Mouse (Mus musculus): ENCODE results near the gene Fchsd2. TPM values are rescaled to one million over a fixed set of nuclear protein-coding genes. Genes with fewer than 3 reads are reported as not detected.

The Fchsd2 gene
- polyA plus RNA-seq, 1 experiment from 2014 or later: 17.3 TPM

GRCm38 (mm10) chr7:101173331-101173730, 80.7 kb downstream of the Fchsd2 start:
- Histone ChIP-seq H3K27ac (no peak overlapping the region), H3K36me3 (no peaks in the 10 kb centered on the region), H3K27me3 (ENCODE audit: insufficient read depth, poor library complexity, severe bottlenecking) (no peaks in the 10 kb centered on the region), H3K4me3 (no peak overlapping the region), H3K4me1 (peaks cover 11% of the 10 kb centered on the region), H3K9me3 (no peaks in the 10 kb centered on the region)
- DNase-seq (ENCODE audit: low spot score): no peak
- WGBS: 87% methylated on average over 3 of the region's 3 CpGs

- no peak for DNase-seq (ENCODE audit: low spot score)
- no peaks in the 10 kb centered on the region for H3K27me3 ChIP-seq (ENCODE audit: insufficient read depth, poor library complexity, severe bottlenecking)
- H3K4me3 ChIP-seq: no peak overlapping the region
- 78% methylated on average over 2 of the region's 2 CpGs for WGBS
- H3K36me3 ChIP-seq: 0 out of 2 replicates have a peak, but pooled peaks cover 4% of the 10 kb centered on the region
- peaks cover 4% of the 10 kb centered on the region; the same call in 1 of the 2 replicates for H3K4me1 ChIP-seq
- H3K27ac ChIP-seq: no peak overlapping the region
- H3K9me3 ChIP-seq: no peaks in the 10 kb centered on the region
Observed at GRCm38 (mm10) chr7:101178751-101179150, 86.1 kb downstream of the Fchsd2 start.

- 78% methylated on average over 3 of the region's 3 CpGs for WGBS
- no peak for DNase-seq (ENCODE audit: low spot score)
- Histone ChIP-seq H3K27ac (no peak overlapping the region), H3K36me3 (peaks cover 11% of the 10 kb centered on the region), H3K4me1 (no peaks in the 10 kb centered on the region), H3K4me3 (no peak overlapping the region), H3K9me3 (no peaks in the 10 kb centered on the region), H3K27me3 (ENCODE audit: insufficient read depth, poor library complexity, severe bottlenecking) (no peaks in the 10 kb centered on the region)
Observed at GRCm38 (mm10) chr7:101191326-101191969, 98.8 kb downstream of the Fchsd2 start.

GRCm38 (mm10) chr7:101210826-101211225, 118.2 kb downstream of the Fchsd2 start:
- WGBS: 78% methylated on average over 1 of the region's 1 CpGs
- Histone ChIP-seq H3K27ac (no peak overlapping the region), H3K4me3 (no peak overlapping the region), H3K4me1 (no peaks in the 10 kb centered on the region), H3K36me3 (peaks cover 12% of the 10 kb centered on the region; the same call in 1 of the 2 replicates), H3K9me3 (no peaks in the 10 kb centered on the region), H3K27me3 (ENCODE audit: insufficient read depth, poor library complexity, severe bottlenecking) (no peaks in the 10 kb centered on the region)
- DNase-seq (ENCODE audit: low spot score): no peak

- Histone ChIP-seq H3K4me1 (0 out of 2 replicates have a peak, but pooled peaks cover 3% of the 10 kb centered on the region), H3K27ac (no peak overlapping the region), H3K27me3 (ENCODE audit: insufficient read depth, poor library complexity, severe bottlenecking) (no peaks in the 10 kb centered on the region), H3K4me3 (no peak overlapping the region), H3K9me3 (no peaks in the 10 kb centered on the region), H3K36me3 (peaks cover 12% of the 10 kb centered on the region; the same call in 1 of the 2 replicates)
- no peak for DNase-seq (ENCODE audit: low spot score)
- WGBS: 68% methylated on average over 3 of the region's 3 CpGs
Observed at GRCm38 (mm10) chr7:101213515-101214263, 121.0 kb downstream of the Fchsd2 start.

GRCm38 (mm10) chr7:101216724-101217123, 124.1 kb downstream of the Fchsd2 start:
- Histone ChIP-seq H3K4me1 (0 out of 2 replicates have a peak, but pooled peaks cover 3% of the 10 kb centered on the region), H3K4me3 (no peak overlapping the region), H3K27ac (no peak overlapping the region), H3K36me3 (peaks cover 6% of the 10 kb centered on the region; the same call in 1 of the 2 replicates), H3K9me3 (no peaks in the 10 kb centered on the region), H3K27me3 (ENCODE audit: insufficient read depth, poor library complexity, severe bottlenecking) (no peaks in the 10 kb centered on the region)
- WGBS: 77% methylated on average over 2 of the region's 2 CpGs
- no peak for DNase-seq (ENCODE audit: low spot score)

- no peaks in the 10 kb centered on the region for H3K9me3 ChIP-seq
- DNase-seq (ENCODE audit: low spot score): no peak
- H3K27ac ChIP-seq: no peak overlapping the region
- no peaks in the 10 kb centered on the region for H3K27me3 ChIP-seq (ENCODE audit: insufficient read depth, poor library complexity, severe bottlenecking)
- H3K4me1 ChIP-seq: 0 out of 2 replicates have a peak, but pooled peaks cover under 1% of the 10 kb centered on the region
- WGBS: 90% methylated on average over 2 of the region's 2 CpGs
- H3K4me3 ChIP-seq: no peak overlapping the region
- H3K36me3 ChIP-seq: no peaks in the 10 kb centered on the region
Observed at GRCm38 (mm10) chr7:101223501-101223900, 130.8 kb downstream of the Fchsd2 start.

- 58% methylated on average over 1 of the region's 1 CpGs for WGBS
Observed at GRCm38 (mm10) chr7:101229336-101229735, 136.7 kb downstream of the Fchsd2 start.

GRCm38 (mm10) chr7:101231458-101231857, 138.8 kb downstream of the Fchsd2 start:
- no peaks in the 10 kb centered on the region for H3K9me3 ChIP-seq
- WGBS: 53% methylated on average over 2 of the region's 2 CpGs
- no peak overlapping the region for H3K27ac ChIP-seq
- H3K36me3 ChIP-seq: peaks cover 5% of the 10 kb centered on the region; the same call in 1 of the 2 replicates
- no peaks in the 10 kb centered on the region for H3K27me3 ChIP-seq (ENCODE audit: insufficient read depth, poor library complexity, severe bottlenecking)
- no peak overlapping the region for H3K4me3 ChIP-seq
- 0 out of 2 replicates have a peak, but pooled peaks cover 7% of the 10 kb centered on the region for H3K4me1 ChIP-seq
- no peak for DNase-seq (ENCODE audit: low spot score)

More at GRCm38 (mm10) chr7:101229336-101229735, 136.7 kb downstream of the Fchsd2 start:
- Histone ChIP-seq H3K4me3 (no peak overlapping the region), H3K4me1 (0 out of 2 replicates have a peak, but pooled peaks cover 7% of the 10 kb centered on the region), H3K27me3 (ENCODE audit: insufficient read depth, poor library complexity, severe bottlenecking) (no peaks in the 10 kb centered on the region), H3K36me3 (no peaks in the 10 kb centered on the region), H3K9me3 (no peaks in the 10 kb centered on the region), H3K27ac (no peak overlapping the region)
- no peak for DNase-seq (ENCODE audit: low spot score)

- Histone ChIP-seq H3K27ac (no peak overlapping the region), H3K27me3 (ENCODE audit: insufficient read depth, poor library complexity, severe bottlenecking) (no peaks in the 10 kb centered on the region), H3K9me3 (no peaks in the 10 kb centered on the region), H3K4me3 (no peak overlapping the region), H3K36me3 (peaks cover 5% of the 10 kb centered on the region; the same call in 1 of the 2 replicates), H3K4me1 (0 out of 2 replicates have a peak, but pooled peaks cover 7% of the 10 kb centered on the region)
- WGBS: 86% methylated on average over 3 of the region's 3 CpGs
- DNase-seq (ENCODE audit: low spot score): no peak
Observed at GRCm38 (mm10) chr7:101232716-101233115, 140.1 kb downstream of the Fchsd2 start.

- H3K9me3 ChIP-seq: no peaks in the 10 kb centered on the region
- no peak for DNase-seq (ENCODE audit: low spot score)
- no peak overlapping the region for H3K4me3 ChIP-seq
- no peak overlapping the region for H3K27ac ChIP-seq
- no peaks in the 10 kb centered on the region for H3K27me3 ChIP-seq (ENCODE audit: insufficient read depth, poor library complexity, severe bottlenecking)
- 86% methylated on average over 8 of the region's 8 CpGs for WGBS
- H3K36me3 ChIP-seq: peaks cover 10% of the 10 kb centered on the region
- H3K4me1 ChIP-seq: peaks cover 10% of the 10 kb centered on the region; the same call in 1 of the 2 replicates
Observed at GRCm38 (mm10) chr7:101236712-101237473, 144.2 kb downstream of the Fchsd2 start.

- peaks cover 30% of the 10 kb centered on the region for H3K36me3 ChIP-seq
- no peak overlapping the region for H3K27ac ChIP-seq
- no peaks in the 10 kb centered on the region for H3K4me1 ChIP-seq
- no peak overlapping the region for H3K4me3 ChIP-seq
- WGBS: 92% methylated on average over 4 of the region's 4 CpGs
- no peaks in the 10 kb centered on the region for H3K27me3 ChIP-seq (ENCODE audit: insufficient read depth, poor library complexity, severe bottlenecking)
- no peaks in the 10 kb centered on the region for H3K9me3 ChIP-seq
- no peak for DNase-seq (ENCODE audit: low spot score)
Observed at GRCm38 (mm10) chr7:101248760-101249159, 156.1 kb downstream of the Fchsd2 start.

Measured in heart, embryonic 10.5 days (tissue).